Mouse (Mus musculus) limb, embryonic 12.5 days (tissue): ENCODE results near the gene Otop1. TPM values are rescaled to one million over a fixed set of nuclear protein-coding genes. Genes with fewer than 3 reads are reported as not detected.

Source experiments
- ATAC-seq: fragments of 200-750 bp; cut with Nextera tagmentation; 2 replicates; pipeline ENCODE4 v1.8.0; 2017; ENCODE audit warnings: low read depth, moderate TSS enrichment; ENCODE audit not compliant: insufficient number of reproducible peaks, insufficient read depth, low FRiP score, low TSS enrichment
- H3K27ac ChIP-seq: fragments of 300-500 bp; sonication (generic); 2 replicates; pipeline ENCODE4 v1.5.1; 2016; ENCODE audit warnings: mild to moderate bottlenecking, moderate library complexity
- H3K27me3 ChIP-seq: fragments of 300-500 bp; sonication (generic); 2 replicates; pipeline ENCODE4 v1.6.1; 2016; ENCODE audit warnings: mild to moderate bottlenecking, moderate library complexity
- H3K36me3 ChIP-seq: fragments of 300-500 bp; sonication (generic); 2 replicates; pipeline ENCODE4 v1.6.1; 2016; ENCODE audit warnings: mild to moderate bottlenecking, moderate library complexity
- H3K4me1 ChIP-seq: fragments of 300-500 bp; sonication (generic); replicated peaks from 2 replicates; pipeline ENCODE4 v1.6.1; 2016
- H3K4me2 ChIP-seq: fragments of 300-500 bp; sonication (generic); 2 replicates; pipeline ENCODE4 v1.6.1; 2016; ENCODE audit warnings: mild to moderate bottlenecking, moderate library complexity
- H3K4me3 ChIP-seq: fragments of 300-500 bp; sonication (generic); replicated peaks from 2 replicates; pipeline ENCODE4 v1.5.1; 2016; ENCODE audit warnings: mild to moderate bottlenecking
- H3K9ac ChIP-seq: fragments of 300-500 bp; sonication (generic); replicated peaks from 2 replicates; pipeline ENCODE4 v1.6.1; 2016; ENCODE audit warnings: mild to moderate bottlenecking, moderate library complexity
- H3K9me3 ChIP-seq: fragments of 300-500 bp; sonication (generic); 2 replicates; pipeline ENCODE4 v1.6.1; 2016; ENCODE audit warnings: mild to moderate bottlenecking, moderate library complexity
- WGBS: fragments of 180-500 bp; shearing (Covaris S2); methylation state at CpG from one replicate; pipeline ENCODE4 v1.1.7; 2016; 5-methylcytosine and 5-hydroxymethylcytosine counted together
- polyA plus RNA-seq: library from polyadenylated mRNA; unstranded; fragments of >200 nt; fragmentation: Nextera tagmentation; extraction: Ambion mirVana; gene quantifications from 2 replicates; pipeline ENCODE4 v1.2.1, GENCODE M21; 2016

Gene Otop1
- 0.13 TPM in 1 of 2 replicates, not detected in the other for polyA plus RNA-seq

- Histone ChIP-seq H3K9me3 (no peaks in the 10 kb centered on the region), H3K36me3 (peaks cover 10% of the 10 kb centered on the region), H3K27ac (no peak within 1 kb of the TSS), H3K4me1 (peaks cover 17% of the 10 kb centered on the region), H3K9ac (no peak within 1 kb of the TSS), H3K4me3 (peak within 1 kb of the TSS; percentile 39), H3K27me3 (peaks cover 68% of the 10 kb centered on the region), H3K4me2 (peak within 1 kb of the TSS; percentile 56)
- 8% methylated on average over 4 of the region's 4 CpGs for WGBS
- ATAC-seq: no peak
Measured at GRCm38 (mm10) chr5:38275771-38276170, at the start of gene Otop1. Gene Otop1 (plus strand): TSS chr5:38275972.

DNA sequence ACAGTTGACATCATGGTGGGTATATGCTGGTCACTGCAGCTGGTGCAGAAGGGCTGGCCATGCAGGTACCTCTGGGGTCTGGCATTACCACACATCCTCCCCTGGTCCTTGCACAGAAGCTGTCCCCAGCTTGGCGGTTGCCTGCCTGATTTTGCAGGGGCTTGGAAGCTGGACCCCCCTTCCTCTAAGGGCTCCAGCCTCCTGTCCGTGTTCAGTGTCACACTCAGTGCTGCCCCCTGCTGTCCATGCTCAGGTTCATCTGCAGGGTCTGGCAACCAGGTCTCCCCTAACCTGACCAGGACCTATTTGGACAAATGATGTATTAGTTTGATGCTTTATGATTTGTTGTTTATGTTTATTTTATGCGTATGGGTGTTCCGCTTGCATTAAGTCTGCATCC, 40.4 kb upstream of the Otop1 start:
- no peak overlapping the region for H3K9ac ChIP-seq
- H3K27me3 ChIP-seq: no peaks in the 10 kb centered on the region
- no peak overlapping the region for H3K27ac ChIP-seq
- H3K36me3 ChIP-seq: peaks cover 57% of the 10 kb centered on the region
- no peak overlapping the region for H3K4me2 ChIP-seq
- WGBS: 68% methylated on average over 4 of the region's 4 CpGs
- ATAC-seq: no peak
- H3K9me3 ChIP-seq: 0 out of 2 replicates have a peak, but pooled peaks cover 7% of the 10 kb centered on the region
- no peak overlapping the region for H3K4me3 ChIP-seq
- H3K4me1 ChIP-seq: no peaks in the 10 kb centered on the region

- no peaks in the 10 kb centered on the region for H3K27me3 ChIP-seq
- H3K27ac ChIP-seq: no peak overlapping the region
- peaks cover 45% of the 10 kb centered on the region for H3K36me3 ChIP-seq
- no peak overlapping the region for H3K4me3 ChIP-seq
- no peaks in the 10 kb centered on the region for H3K4me1 ChIP-seq
- no peak overlapping the region for H3K4me2 ChIP-seq
- no peak for ATAC-seq
- H3K9me3 ChIP-seq: 0 out of 2 replicates have a peak, but pooled peaks cover 7% of the 10 kb centered on the region
- H3K9ac ChIP-seq: no peak overlapping the region
- WGBS: 96% methylated on average over 2 of the region's 2 CpGs
Measured at GRCm38 (mm10) chr5:38236627-38237026, 39.1 kb upstream of the Otop1 start.

GRCm38 (mm10) chr5:38240727-38241472, 34.9 kb upstream of the Otop1 start:
- H3K4me3 ChIP-seq: no peak overlapping the region
- WGBS: 69% methylated on average over 5 of the region's 5 CpGs
- no peaks in the 10 kb centered on the region for H3K27me3 ChIP-seq
- no peak overlapping the region for H3K4me2 ChIP-seq
- 0 out of 2 replicates have a peak, but pooled peaks cover 7% of the 10 kb centered on the region for H3K9me3 ChIP-seq
- no peak overlapping the region for H3K9ac ChIP-seq
- no peaks in the 10 kb centered on the region for H3K4me1 ChIP-seq
- peaks cover 6% of the 10 kb centered on the region for H3K36me3 ChIP-seq
- no peak for ATAC-seq
- no peak overlapping the region for H3K27ac ChIP-seq

DNA sequence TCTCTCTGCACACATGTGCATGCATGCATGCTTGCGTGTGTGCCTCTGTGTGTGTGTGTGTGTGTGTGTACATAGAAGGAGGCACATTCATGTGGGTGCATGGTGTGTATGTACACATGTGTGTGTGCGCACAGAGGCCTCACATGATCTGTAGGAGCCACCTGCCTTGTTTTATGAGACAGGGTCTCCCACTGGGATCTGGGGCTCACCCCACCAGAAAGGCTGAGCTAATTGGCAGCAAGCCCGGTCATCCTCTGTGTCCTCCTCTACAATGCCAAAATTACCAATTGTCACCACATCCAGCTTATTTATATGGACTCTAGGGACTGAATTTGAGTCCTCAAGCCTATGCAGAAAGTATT, 34.3 kb upstream of the Otop1 start:
- Histone ChIP-seq H3K27ac (no peak overlapping the region), H3K27me3 (no peaks in the 10 kb centered on the region), H3K4me3 (no peak overlapping the region), H3K9ac (no peak overlapping the region), H3K4me1 (no peaks in the 10 kb centered on the region), H3K36me3 (peaks cover under 1% of the 10 kb centered on the region), H3K4me2 (no peak overlapping the region), H3K9me3 (0 out of 2 replicates have a peak, but pooled peaks cover 6% of the 10 kb centered on the region)
- no peak for ATAC-seq
- whole genome bisulfite sequencing: 90% methylated on average over 3 of the region's 3 CpGs

DNA sequence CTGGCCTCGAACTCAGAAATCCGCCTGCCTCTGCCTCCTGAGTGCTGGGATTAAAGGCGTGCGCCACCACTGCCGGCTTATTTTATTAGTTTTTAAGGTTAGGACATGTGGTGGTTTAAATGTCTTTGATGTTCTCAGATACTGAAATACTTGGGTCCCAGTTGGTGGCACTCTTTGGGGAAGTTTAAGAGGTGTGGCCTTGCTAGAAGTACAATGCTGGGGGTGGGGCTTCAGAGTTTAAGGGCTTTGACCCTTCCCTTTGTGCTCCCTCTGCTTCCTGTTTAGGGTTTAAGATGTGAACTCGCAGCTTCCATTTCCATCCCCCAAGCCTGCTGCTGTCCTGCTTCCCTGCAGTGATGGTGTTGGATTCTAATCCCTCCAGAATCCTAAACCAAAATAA, 33.8 kb upstream of the Otop1 start:
- WGBS: 81% methylated on average over 6 of the region's 6 CpGs
- no peak for ATAC-seq
- H3K4me2 ChIP-seq: no peak overlapping the region

GRCm38 (mm10) chr5:38255195-38255594, 20.6 kb upstream of the Otop1 start:
- H3K27me3 ChIP-seq: no peaks in the 10 kb centered on the region
- no peak for ATAC-seq
- H3K27ac ChIP-seq: no peak overlapping the region
- H3K9ac ChIP-seq: no peak overlapping the region
- H3K4me2 ChIP-seq: no peak overlapping the region
- no peak overlapping the region for H3K4me3 ChIP-seq
- no peaks in the 10 kb centered on the region for H3K9me3 ChIP-seq
- H3K4me1 ChIP-seq: no peaks in the 10 kb centered on the region
- no peaks in the 10 kb centered on the region for H3K36me3 ChIP-seq
- WGBS: 50% methylated on average over 4 of the region's 4 CpGs

More for the DNA sequence above, 33.8 kb upstream of the Otop1 start:
- Histone ChIP-seq H3K9ac (no peak overlapping the region), H3K36me3 (no peaks in the 10 kb centered on the region; the same call in 1 of the 2 replicates), H3K4me1 (no peaks in the 10 kb centered on the region), H3K27me3 (no peaks in the 10 kb centered on the region), H3K9me3 (0 out of 2 replicates have a peak, but pooled peaks cover under 1% of the 10 kb centered on the region), H3K4me3 (no peak overlapping the region), H3K27ac (no peak overlapping the region)

GRCm38 (mm10) chr5:38255644-38256043, 20.1 kb upstream of the Otop1 start:
- no peaks in the 10 kb centered on the region for H3K27me3 ChIP-seq
- no peaks in the 10 kb centered on the region for H3K36me3 ChIP-seq
- no peak overlapping the region for H3K9ac ChIP-seq
- H3K4me2 ChIP-seq: no peak overlapping the region
- no peak for ATAC-seq
- no peaks in the 10 kb centered on the region for H3K9me3 ChIP-seq
- H3K27ac ChIP-seq: no peak overlapping the region
- no peak overlapping the region for H3K4me3 ChIP-seq
- no peaks in the 10 kb centered on the region for H3K4me1 ChIP-seq
- 75% methylated on average over 3 of the region's 3 CpGs for WGBS

GRCm38 (mm10) chr5:38256551-38256950, 19.2 kb upstream of the Otop1 start:
- no peak for ATAC-seq
- H3K9me3 ChIP-seq: no peaks in the 10 kb centered on the region
- no peak overlapping the region for H3K9ac ChIP-seq
- peaks cover 6% of the 10 kb centered on the region for H3K4me1 ChIP-seq
- no peak overlapping the region for H3K4me3 ChIP-seq
- WGBS: 95% methylated on average over 1 of the region's 1 CpGs
- no peaks in the 10 kb centered on the region; the same call in 1 of the 2 replicates for H3K36me3 ChIP-seq
- H3K4me2 ChIP-seq: no peak overlapping the region
- no peak overlapping the region for H3K27ac ChIP-seq
- no peaks in the 10 kb centered on the region for H3K27me3 ChIP-seq

GRCm38 (mm10) chr5:38258034-38258772, 17.6 kb upstream of the Otop1 start:
- no peak overlapping the region for H3K4me2 ChIP-seq
- H3K27ac ChIP-seq: no peak overlapping the region
- peaks cover 6% of the 10 kb centered on the region for H3K4me1 ChIP-seq
- ATAC-seq: no peak
- no peak overlapping the region for H3K9ac ChIP-seq
- H3K27me3 ChIP-seq: no peaks in the 10 kb centered on the region
- WGBS: 75% methylated on average over 8 of the region's 8 CpGs
- peaks cover 10% of the 10 kb centered on the region for H3K36me3 ChIP-seq
- no peaks in the 10 kb centered on the region for H3K9me3 ChIP-seq
- no peak overlapping the region for H3K4me3 ChIP-seq

DNA sequence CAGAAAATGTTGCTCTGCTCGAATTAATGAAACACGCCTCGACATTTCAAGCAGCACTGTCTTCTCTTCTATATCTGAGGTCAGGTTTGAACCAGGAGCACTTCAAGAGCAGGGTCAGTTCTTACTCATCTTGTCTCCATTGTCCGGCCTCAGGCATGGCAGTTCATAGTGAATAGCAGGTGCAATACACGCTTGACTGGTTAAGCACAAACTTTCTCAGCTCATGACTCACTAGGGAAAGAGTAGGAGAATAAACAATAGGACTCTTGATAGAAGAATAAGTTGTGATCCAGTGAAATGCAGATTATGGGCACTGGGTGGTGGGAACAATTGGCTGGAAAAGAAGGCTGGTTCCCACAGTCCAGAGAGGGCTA, 17.0 kb upstream of the Otop1 start:
- Histone ChIP-seq H3K9ac (no peak overlapping the region), H3K4me3 (no peak overlapping the region), H3K4me1 (peaks cover 6% of the 10 kb centered on the region), H3K27ac (no peak overlapping the region), H3K36me3 (peaks cover 15% of the 10 kb centered on the region), H3K9me3 (no peaks in the 10 kb centered on the region), H3K4me2 (no peak overlapping the region), H3K27me3 (no peaks in the 10 kb centered on the region)
- WGBS: 94% methylated on average over 5 of the region's 5 CpGs
- ATAC-seq: no peak
